Mouse (Mus musculus) lung, postnatal 0 days (tissue): Measurements from ENCODE around the gene Osbpl11.

ENCODE experiments used
- CTCF ChIP-seq: IDR thresholded peaks from 2 replicates; pipeline ENCODE4 v1.5.1; 2016; ENCODE audit warnings: antibody characterized with exemption, mild to moderate bottlenecking
- EP300 ChIP-seq: IDR thresholded peaks from 2 replicates; pipeline ENCODE4 v1.6.1; 2016; ENCODE audit warnings: antibody characterized with exemption, mild to moderate bottlenecking, control low read depth

DNA sequence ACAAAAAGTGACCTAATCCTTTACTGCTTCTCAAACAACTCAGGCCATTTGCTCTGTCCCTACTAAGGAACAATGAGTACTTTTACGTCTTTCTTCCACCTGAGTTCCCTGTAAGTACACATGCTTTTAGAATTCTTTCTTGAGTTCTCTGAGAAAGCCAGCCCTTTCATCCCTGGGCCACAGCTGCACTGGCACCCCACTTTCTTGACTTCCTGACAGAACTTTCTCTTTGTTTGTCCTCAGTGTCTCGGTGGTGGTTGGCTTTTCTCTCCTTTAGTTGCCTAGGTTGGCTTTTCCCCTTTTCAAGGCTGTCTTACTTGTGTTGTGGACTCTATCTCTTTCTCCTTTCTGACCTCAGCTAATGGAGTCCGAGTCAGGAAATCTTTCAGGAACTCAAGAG, 3.2 kb downstream of the Osbpl11 start:
- TF ChIP-seq CTCF, result no peak
- no peak for TF ChIP-seq EP300
